11 mouse cellular contexts compared by ENCODE assay signal in the genomic region with DNA sequence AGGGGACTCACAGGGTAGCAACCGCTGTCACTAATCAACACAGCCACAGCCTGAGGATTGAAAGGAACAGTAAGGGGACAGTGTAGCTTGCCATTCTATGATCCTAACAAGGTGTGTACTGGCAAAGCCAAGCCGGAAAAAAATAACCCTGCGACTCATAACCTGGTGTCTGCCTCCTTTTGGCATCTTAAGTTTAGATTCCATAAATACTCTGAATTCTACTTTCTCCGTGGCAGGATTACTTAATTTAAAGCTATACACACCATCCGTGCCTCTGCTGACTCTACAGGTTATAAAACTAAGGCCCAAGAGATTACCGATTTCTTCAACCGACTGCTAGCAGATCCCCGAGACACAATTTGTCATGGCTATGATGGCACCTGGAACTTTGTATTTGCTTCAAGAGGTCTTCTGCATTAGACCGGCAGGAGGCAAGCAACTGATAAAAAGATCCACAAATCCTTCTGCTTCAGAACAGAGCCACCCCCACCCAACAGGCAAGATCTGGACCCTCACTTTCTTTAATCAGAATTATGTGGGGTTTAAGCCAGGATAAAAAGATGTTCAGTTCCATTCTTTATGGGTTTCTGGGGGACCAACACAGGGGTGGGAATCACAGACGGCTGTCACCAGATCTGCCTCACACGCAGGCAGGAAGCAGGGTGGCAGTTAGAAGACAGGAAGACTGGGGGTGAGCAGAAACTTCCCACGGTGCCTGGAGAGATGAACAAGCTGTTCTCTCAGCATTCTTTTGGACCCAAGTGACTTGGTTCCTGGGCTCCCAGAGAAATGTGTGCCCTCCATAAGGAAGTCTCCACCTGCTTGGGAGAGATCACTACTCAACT.
A peak's percentile ranks its signal among the peaks of the same experiment; 100 is the strongest.
DNase-seq lines count a peak whose midpoint lies in the region; ATAC-seq lines count a peak whose summit lies in the region.
"Had no signal": no experiment of that assay in that cellular context is flagged by ENCODE, and none has a peak within 500 bp of the region (broad histone marks: within the 10 kb centered on the region; RNA-seq: fewer than 3 reads in every experiment).

No protein-coding gene starts in this region.

- 75% methylated on average over 12 of the region's 12 CpGs for WGBS in hindbrain, embryonic 10.5 days
- 73% methylated on average over 12 of the region's 12 CpGs for WGBS in hindbrain, embryonic 12.5 days

- DNase-seq in hindbrain, embryonic 10.5 days (ENCODE audit: low spot score): no peak
- DNase-seq in CD8-positive naive resting alpha-beta T cell, adult 2 months (ENCODE audit: low read depth in 2 of 2, low spot score in 2 of 2): peak; percentile 4 to 30
- DNase-seq in induced T-regulatory cell, adult 2 months (ENCODE audit: low read depth): peak; percentile 20
- DNase-seq in MN1 (ENCODE audit: low spot score): no peak
- no peak for DNase-seq in layer of hippocampus, adult 11-12 months (ENCODE audit: low spot score)
- DNase-seq in gastrocnemius, postnatal 36 days: no peak
- DNase-seq: heart, adult 2 months had no signal

- peaks cover 40% of the 10 kb centered on the region for H3K4me1 ChIP-seq in hindbrain, embryonic 10.5 days (replicated peaks)
- peaks cover 18% of the 10 kb centered on the region for H3K4me1 ChIP-seq in hindbrain, embryonic 12.5 days

- no peak for ATAC-seq in hindbrain, embryonic 12.5 days (ENCODE audit: low FRiP score)
- 0 out of 2 replicates have a peak, but pooled peaks have one; percentile 36 for ATAC-seq in neutrophil, adult 5-6 weeks (ENCODE audit: extremely low read depth, insufficient number of reproducible peaks, low FRiP score, poor library complexity, severe bottlenecking)

- no peaks in the 10 kb centered on the region for H3K27me3 ChIP-seq in hindbrain, embryonic 10.5 days (ENCODE audit: insufficient read depth, poor library complexity, severe bottlenecking)
- H3K27me3 ChIP-seq in hindbrain, embryonic 12.5 days: no peaks in the 10 kb centered on the region
- H3K27me3 ChIP-seq: kidney, embryonic 15.5 days; midbrain, embryonic 12.5 days had no signal

- no peaks in the 10 kb centered on the region for H3K9me3 ChIP-seq in hindbrain, embryonic 10.5 days
- no peaks in the 10 kb centered on the region for H3K9me3 ChIP-seq in hindbrain, embryonic 12.5 days (replicated peaks)
- H3K9me3 ChIP-seq: kidney, embryonic 15.5 days; midbrain, embryonic 12.5 days had no signal

- 0 out of 2 replicates have a peak overlapping the region, but pooled peaks have one; percentile 29 for H3K27ac ChIP-seq in hindbrain, embryonic 10.5 days
- no peak overlapping the region for H3K27ac ChIP-seq in hindbrain, embryonic 12.5 days
- H3K27ac ChIP-seq: heart, adult 2 months; kidney, embryonic 15.5 days; midbrain, embryonic 12.5 days had no signal

- intact Hi-C loops in gastrocnemius, postnatal 36 days (cut with DNase I): loop anchor here (10.0 kb wide), 1 partner anchor 1138 kb away; no protein-coding TSS in a partner anchor

- peaks cover 8% of the 10 kb centered on the region; the same call in 1 of the 2 replicates for H3K36me3 ChIP-seq in hindbrain, embryonic 10.5 days
- no peaks in the 10 kb centered on the region for H3K36me3 ChIP-seq in hindbrain, embryonic 12.5 days
- H3K36me3 ChIP-seq: kidney, embryonic 15.5 days had no signal

- no peak overlapping the region for H3K9ac ChIP-seq in hindbrain, embryonic 12.5 days
- H3K9ac ChIP-seq: kidney, embryonic 15.5 days; midbrain, embryonic 12.5 days had no signal

- no peak overlapping the region for H3K4me3 ChIP-seq in hindbrain, embryonic 10.5 days
- H3K4me3 ChIP-seq in hindbrain, embryonic 12.5 days: no peak overlapping the region
- H3K4me3 ChIP-seq: heart, adult 2 months; kidney, embryonic 15.5 days; midbrain, embryonic 12.5 days had no signal

- no peak overlapping the region for H3K4me2 ChIP-seq in hindbrain, embryonic 12.5 days (replicated peaks)
- H3K4me2 ChIP-seq: kidney, embryonic 15.5 days; midbrain, embryonic 12.5 days had no signal

Comparison
In these comparisons a context has a peak if more than half of its experiments do, and no peak if none do; other contexts are left out.
1. DNase-seq: peak in CD8-positive naive resting alpha-beta T cell, adult 2 months (2 of 2) and induced T-regulatory cell, adult 2 months (single experiment); none in hindbrain, embryonic 10.5 days (single experiment), MN1 (single experiment), layer of hippocampus, adult 11-12 months (single experiment) and gastrocnemius, postnatal 36 days (0 of 2).